Mouse (Mus musculus): ENCODE results near the gene Arhgef40.

Arhgef40 gene

DNA sequence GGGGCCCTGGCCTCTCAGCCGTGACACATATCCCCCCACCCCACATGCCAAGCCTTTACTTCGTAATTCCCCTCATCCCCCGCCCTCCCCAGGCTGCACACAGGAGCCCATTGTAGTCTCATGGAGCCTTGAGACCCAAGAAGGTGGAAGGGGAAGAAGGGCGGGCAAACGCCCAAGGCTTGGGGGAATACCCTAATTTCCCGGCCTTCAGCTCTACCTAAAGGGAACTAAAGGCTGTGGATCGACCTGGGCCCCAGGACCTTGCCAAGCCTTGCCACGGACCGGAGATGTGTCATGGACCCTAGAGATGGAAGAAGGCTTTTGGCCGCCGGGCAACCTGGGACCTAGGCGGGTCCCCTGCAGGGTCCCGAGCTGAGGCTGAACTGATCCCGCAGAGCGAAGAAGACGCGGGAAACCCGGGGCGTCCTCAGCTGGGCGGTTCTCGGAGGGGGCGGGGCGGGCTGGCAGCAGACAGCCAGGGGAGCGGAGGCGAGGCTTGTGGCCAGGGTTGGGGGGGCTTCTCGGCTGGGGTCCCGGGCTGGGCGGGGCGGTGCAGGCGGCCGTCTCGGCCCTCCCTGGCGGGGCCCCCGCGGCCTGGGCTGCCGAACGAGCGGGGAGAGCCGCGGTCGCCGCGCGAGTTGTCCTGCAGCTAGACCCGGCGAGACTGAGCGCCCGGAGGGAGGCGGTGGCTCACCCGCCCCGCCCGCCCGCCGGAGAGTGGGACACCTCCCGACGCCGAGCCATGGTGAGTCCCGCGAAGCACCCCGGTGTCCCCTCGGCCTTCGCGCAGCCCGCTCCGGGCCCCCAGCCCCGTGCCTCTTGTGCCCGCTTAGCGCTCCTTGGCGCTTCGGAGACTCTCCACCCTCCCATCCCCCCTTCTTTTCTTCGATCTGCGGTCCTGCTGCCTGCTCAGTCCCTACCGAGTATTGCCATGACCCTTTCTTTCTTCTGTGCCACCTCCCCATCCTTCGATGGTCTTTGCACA, at the start of gene Arhgef40:
TSS of gene Arhgef40 (plus strand) at position 473 of the 985 bp plus-strand sequence.
- 2% methylated on average over 72 of the region's 74 CpGs for WGBS

DNA sequence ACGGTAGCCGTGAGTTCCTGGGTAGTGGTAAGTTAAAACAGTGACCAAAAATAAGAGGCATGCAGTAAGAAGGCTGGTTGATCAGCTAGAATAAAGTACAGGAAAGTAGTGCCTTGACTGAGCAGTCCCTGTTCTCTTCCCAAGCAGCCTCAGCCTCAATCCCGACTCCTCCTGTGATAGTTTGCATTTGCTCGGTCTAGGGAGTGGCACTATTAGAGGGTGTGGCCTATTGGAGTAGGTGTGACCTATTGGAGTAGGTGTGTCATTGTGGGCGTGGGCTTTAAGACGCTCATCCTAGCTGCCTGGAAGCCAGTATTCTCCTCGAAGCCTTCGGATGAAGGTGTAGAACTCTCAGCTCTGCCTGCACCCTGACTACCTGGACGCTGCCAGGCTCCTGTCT, 45.5 kb upstream of the Arhgef40 start:
- 90% methylated on average over 9 of the region's 9 CpGs for WGBS

DNA sequence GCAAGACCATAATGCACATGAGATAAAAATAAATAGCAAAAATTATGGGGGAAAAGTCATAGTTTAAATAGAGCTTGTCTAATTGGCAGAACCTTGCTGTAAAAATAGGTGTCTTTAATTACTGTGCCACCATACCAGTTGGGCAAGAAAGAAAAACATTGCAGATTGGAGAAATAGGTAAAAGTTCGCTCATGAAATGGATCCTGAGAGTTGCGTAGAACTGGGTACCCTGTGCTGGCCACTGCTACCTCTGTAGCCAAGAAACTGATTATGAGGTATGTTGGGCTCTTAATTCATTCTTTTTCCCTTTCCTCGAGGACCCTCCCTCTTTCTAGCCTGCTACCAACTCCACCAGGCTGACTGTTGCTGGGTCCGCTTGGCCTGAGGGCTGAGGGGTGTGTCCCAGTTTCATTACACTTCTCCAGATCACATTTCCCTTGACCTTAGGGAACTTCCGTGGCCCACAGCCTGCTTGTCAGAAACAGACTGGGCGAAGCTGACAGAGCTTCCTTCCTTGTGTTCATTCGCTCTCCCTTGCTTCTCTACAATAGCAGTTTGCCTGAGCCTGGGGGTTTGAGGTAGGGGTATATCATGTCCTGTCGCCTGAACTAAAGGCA, 43.5 kb upstream of the Arhgef40 start:
- 52% methylated on average over 8 of the region's 8 CpGs for WGBS

DNA sequence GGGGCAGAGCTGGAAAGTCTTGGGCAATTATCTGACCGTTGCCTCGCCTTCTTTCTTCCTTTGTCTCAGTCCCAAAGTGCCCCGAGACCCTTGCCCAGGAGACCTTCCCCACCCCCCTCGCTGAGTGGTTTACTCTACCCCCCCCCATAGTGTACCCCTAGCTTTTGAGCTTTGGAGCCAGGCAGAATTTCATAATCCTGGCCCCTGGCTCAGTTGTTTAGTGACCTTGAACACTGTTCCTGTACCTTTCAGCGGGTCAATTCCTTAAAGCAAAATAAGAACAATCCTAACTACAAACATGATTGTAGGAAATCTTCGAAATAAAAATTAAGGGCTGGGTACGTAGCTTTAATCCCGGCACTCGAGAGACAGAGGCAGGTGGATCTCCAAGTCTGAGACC, 42.9 kb upstream of the Arhgef40 start:
- 70% methylated on average over 9 of the region's 9 CpGs for WGBS

DNA sequence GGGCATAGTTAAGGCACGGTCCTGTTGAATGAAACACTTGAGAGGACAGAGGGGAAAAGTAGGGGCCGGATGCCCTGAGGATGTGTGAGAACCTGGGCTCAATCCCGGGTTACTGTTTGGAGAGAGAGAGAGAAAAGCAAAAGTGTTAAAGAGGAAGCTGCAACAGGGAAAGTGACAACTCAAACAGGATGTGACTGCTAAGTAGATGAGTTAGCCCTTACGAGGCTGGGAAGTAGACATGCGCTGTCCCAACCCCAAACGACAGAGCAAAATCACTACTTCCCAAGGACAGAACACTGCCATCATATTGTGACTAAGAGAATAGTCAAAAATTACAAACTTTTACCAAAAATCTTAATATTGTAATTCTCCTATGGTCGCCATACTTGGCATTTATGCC, 42.3 kb upstream of the Arhgef40 start:
- 80% methylated on average over 7 of the region's 7 CpGs for WGBS

DNA sequence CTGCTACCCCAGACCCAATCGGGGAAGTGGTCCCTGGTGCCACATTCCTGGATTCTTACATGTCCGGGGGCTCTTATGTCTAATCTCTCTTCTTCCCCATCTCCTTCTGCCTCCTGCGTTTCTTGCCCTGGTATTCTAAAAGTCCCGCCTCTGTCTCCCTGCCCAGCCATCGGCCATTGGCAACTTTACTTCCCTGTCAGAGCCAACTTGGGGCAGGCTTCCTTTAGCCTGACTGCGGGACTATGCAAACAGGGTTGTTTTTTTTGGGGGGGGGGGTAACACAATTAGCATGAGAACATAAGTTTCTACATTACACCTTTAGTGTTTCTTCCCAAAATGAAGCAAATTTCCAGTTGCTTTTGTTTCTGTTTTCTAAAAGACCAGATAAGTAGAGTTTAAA, 41.2 kb upstream of the Arhgef40 start:
- 61% methylated on average over 6 of the region's 6 CpGs for WGBS

DNA sequence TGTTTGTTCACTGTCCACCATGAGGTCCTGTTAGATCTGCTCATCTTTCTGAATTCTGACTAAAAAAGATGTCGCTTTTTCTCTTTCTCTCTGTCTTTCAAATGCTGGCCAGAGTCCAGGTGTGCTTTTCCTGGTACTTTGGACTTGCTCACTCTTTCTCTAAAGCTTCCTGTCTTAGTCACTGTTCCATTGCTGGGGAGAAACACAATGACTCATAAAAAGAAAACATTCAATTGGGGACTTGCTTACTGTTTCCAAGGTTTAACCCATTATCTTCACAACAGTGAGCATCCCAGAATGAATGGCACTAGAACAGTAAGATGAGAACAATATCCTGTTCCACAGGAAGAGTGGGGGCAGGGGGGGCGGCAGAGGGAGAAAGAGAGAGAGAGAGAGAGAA, 24.2 kb upstream of the Arhgef40 start:
- 72% methylated on average over 2 of the region's 2 CpGs for WGBS

DNA sequence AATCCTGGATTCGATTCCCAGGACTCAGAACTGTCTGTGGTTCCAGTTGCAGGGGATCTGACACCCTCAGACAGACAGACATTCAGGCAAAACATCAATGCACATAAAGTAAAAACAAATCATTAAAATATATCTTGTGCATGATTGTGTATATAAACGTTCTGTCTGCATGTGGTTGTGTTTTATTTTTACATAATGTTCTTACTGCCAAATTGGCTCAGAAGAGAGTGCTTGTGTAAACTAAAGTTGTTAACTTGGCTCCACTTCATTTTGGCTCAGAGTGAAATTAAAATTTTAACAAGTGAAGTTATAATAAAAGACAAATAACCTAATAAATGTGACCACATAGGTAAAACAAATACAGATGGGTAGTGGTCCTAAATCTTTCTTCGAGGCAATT, 17.1 kb upstream of the Arhgef40 start:
- 51% methylated on average over 3 of the region's 3 CpGs for WGBS

DNA sequence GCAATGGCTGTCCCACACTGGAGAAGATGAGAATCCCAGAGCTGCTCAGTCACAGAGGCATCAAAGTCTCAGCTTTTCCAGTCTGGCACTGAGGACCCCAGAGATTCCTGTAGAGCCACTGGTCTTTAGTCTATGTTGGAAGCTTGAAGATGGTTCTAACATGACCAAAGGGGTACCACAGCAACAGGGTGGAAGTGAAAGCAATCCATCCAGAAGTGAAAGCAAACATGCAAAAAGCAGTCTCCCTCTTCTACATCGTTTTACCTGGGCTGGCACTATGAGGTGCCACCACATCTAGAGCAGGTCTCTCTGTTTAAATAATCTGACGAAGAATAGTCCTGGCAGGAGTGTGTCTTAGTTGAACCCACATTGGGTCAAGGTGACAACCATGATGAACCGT, 5.3 kb upstream of the Arhgef40 start:
- 94% methylated on average over 3 of the region's 3 CpGs for WGBS

DNA sequence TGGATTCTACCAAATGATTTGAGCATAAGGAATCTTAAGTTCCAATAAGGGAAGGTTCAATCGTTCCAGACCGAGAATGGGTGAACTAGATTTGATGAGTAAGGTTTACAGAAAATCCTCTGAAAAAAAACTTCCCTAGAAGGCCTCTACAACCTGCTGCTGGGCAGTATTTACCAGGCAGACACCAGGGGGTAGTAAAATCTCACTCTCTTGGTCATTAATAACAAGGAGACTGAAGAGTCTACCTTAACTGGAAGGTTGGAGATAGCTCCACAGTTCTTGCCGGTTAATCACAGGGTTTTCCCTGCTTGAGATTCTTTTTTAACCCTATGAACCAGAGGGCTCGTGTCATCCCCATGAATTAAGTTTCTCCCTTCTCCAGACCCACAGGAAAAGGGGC, 1.3 kb upstream of the Arhgef40 start:
- WGBS, result 79% methylated on average over 4 of the region's 4 CpGs

DNA sequence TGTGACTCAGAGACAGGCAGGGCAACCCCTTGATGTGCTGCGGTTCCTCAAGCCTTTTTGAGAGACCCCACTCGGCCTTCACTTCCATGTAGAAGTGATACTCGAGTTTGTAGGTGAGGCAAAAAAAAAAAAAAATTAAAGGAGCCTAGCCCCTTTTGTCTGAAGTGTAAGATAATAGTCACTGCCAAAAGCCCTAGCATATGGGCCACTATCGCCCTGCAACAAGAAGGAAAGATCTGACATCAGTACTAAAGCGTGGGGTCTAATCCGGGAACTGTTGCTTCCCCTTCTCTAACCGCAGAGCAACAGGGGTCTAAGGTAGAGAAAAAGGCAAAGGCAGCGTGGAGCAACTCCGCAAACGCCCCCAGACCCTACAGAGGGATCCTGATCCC, 668 bp upstream of the Arhgef40 start:
- WGBS, result 45% methylated on average over 10 of the region's 10 CpGs

DNA sequence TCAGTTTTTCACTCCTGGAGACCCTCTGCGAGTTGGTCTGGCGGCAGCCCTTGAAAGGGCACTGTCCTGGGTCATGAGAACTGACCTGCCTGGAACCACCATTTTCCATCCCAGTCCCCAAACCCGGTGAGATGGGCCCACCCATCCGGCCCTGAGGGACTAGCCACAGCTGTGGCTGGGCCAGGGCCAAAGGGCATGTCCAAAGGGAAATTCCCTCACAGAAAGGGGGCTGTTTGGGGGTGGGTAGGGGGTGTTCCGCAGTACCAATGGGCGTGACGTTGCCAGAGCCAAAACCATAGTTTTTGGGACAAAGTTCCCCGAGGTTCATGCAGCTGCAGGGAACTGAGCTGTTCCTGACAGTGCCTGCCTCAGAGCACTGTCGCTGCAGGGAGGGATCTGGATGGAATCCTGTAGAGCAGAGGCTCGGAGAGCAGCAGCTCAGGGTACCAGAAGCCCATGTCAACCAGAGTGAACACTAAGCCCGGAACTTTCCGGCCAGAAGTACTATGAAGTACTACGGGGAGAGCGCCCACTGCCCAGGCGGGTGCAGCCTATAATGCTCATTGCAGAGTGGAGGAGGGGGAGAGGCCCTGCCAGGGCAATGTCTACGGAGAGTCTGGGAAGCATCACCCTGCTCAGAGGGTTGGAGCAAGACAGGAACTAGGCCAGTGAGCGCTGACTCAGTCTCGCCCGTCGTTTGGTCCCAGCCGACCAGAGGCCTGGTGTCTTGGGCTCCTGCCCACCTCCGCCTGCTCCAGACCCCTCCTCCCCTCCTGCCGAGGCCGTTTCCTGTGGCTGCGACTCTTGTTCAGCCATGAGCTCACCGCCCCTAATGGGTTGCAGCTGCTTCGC, 1.0 kb downstream of the Arhgef40 start:
- 5% methylated on average over 27 of the region's 27 CpGs for WGBS

DNA sequence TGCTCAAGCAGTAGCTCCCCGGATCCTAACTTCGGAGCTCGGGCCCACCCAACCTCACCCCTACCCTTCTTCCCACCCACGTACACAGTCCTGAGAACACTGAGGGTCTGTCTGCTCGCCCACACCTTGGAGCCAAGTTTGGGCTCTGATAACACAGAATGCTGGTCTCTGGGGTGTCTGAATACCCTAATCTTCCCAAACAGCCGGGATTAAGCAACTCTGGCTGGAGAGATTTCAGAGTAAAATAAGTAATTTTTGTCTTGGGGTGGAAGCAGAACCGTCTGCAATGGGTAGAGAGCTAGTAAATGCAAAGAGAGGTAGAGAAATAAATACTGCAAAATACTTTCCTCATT, 1.6 kb downstream of the Arhgef40 start:
- 29% methylated on average over 7 of the region's 7 CpGs for WGBS

DNA sequence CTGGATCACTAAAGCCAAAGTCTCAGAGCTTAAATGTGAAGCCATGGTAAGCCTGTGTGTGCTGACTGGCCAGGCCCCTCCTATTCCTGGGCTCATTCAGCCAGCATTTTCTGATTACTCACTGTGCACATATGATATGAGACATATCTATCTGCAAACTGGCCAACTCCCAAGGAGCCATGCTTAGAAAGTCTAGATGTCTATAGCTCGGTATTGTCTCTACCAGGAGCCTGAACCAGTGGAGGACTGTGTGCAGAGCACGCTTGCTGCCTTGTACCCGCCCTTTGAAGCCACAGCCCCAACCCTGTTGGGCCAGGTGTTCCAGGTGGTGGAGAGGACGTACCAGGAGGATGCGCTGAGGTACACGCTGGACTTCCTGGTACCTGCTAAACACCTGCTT, 2.7 kb downstream of the Arhgef40 start:
- 90% methylated on average over 6 of the region's 6 CpGs for WGBS

DNA sequence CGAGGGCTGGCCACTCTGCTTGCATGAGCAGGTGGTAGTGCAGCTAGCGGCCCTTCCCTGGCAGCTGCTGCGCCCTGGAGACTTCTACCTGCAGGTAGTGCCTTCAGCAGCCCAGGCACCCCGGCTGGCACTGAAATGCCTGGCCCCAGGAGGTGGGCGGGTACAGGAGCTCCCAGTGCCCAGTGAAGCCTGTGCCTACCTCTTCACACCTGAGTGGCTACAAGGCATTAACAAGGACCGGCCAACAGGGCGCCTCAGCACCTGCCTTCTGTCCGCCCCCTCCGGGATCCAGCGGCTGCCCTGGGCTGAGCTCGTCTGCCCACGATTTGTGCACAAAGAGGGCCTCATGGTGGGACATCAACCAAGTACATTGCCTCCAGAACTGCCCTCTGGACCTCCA, 4.2 kb downstream of the Arhgef40 start:
- WGBS, result 84% methylated on average over 12 of the region's 12 CpGs

DNA sequence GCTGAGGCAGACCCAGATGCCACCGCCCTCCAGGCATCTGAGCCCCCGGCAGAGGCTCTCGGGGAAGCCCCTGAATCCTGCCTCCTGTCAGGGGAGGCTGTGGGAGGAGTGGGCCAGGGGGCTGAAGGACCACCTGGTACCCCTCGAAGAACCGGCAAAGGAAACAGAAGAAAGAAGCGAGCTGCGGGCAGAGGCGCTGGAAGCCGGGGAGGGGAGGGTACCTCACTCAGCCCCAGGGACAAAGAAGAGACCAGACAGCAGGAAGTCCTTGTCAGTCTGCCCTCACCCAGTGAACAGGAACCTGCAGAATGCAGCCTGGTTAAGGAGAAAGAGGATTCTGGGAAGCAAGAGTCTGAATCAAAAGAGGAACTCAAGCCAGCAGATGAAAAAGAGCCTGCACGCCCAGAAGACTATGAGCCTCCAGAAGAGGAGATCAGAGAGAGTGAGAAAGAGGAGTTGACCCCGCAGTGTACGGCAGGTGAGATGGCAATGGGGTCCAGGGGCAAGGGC, 5.0 kb downstream of the Arhgef40 start:
- 82% methylated on average over 12 of the region's 12 CpGs for WGBS

DNA sequence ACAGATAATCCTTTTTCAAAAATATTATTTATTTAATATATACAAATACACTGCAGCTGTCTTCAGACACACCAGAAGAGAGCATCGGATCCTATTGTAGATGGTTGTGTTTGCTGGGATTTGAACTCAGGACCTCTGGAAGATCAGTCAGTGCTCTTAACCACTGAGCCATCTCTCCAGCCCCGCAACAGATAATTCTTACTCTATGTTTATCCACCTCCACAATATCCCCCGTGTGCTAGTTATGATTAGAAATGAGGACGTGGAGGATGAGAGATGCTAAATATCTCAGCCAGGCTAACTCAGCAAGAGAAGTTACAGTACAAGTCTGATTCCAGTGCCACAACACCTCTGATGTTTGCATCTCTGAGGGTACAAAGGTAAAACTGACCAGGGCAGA, 9.9 kb downstream of the Arhgef40 start:
- 72% methylated on average over 4 of the region's 4 CpGs for WGBS

DNA sequence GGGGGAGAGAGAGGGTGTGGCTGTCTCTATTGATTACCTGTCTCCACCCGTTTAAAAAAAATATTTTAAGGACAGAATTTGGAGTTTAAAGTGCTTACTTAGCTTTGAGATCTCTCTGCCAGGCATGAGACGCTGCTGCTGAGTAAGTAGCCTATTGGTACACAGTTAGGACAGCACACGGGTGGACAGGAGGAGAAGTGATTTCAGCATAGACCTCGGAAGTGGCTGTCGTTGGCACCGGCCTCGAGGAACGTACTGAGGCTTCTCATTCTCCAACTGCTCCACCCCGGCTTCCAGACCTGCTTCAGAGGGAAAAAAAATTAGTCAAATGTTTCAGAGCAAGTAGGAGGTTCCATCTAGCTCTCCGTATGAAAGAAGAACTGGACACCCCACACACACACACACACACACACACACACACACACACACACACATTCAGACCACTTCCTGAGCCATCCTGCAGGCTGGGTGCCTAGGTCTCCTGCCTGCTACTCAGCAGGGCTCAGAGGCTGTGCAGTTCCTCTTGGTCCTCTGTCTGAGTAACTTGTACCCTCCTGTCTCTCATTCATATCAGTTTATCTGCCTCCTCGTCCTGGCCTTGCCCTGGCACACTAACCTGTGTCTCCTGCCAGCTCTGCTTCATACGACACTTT, 10.8 kb downstream of the Arhgef40 start:
- WGBS, result 62% methylated on average over 12 of the region's 12 CpGs

DNA sequence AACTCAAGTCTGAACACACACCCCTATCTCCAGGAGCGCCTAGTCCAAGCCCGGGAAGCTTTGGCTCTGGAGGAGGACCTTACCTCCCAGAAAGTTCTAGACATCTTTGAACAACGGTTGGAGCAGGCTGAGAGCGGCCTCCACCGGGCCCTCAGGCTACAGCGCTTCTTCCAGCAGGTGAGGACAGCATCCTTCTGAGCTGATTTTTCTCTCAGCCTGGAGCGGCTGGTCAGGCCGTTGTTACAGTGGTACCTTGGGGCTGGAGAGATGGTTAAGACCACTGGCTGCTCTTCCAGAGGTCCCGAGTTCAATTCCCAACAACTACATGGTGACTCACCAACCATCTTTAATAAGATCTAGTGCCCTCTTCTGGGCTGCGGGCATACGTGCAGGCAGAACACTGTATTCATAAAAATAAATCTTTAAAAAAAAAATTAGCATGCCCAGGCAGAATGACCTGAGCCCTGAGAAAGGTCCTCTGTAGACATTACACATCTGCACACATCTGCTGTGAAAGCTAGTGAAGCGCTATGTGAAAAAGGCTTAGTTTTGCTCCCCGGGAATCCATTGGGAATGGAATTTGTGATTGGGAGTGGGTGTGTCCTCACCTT, 11.8 kb downstream of the Arhgef40 start:
- 86% methylated on average over 13 of the region's 13 CpGs for WGBS

DNA sequence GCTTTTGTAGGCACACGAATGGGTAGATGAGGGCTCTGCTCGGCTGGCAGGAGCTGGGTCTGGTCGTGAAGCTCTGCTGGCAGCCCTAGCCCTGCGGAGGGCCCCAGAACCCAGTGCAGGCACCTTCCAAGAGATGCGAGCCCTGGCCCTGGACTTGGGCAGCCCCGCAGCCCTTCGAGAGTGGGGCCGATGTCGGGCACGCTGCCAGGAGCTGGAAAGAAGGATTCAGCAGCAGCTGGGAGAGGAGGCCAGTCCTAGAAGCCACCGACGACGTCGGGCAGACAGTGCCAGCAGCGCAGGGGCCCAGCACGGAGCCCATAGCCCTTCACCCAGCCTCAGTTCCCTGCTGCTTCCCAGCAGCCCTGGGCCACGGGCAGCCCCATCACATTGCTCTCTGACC, 12.3 kb downstream of the Arhgef40 start:
- WGBS, result 55% methylated on average over 17 of the region's 17 CpGs

DNA sequence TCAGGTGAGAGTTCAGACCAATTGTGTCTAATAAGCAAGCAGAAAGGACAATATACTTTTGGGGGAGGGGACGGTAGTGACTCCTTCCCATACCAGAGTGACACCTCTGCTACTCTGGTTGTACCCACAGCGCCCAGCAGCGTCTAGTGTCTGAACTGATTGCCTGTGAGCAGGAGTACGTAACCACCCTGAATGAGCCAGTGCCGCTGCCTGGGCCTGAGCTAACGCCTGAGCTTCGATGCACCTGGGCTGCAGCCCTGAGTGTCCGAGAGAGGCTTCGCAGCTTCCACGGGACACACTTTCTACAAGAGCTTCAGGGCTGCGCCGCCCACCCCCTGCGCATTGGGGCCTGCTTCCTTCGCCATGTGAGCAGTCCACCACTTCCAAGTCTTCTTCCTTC, 13.0 kb downstream of the Arhgef40 start:
- WGBS, result 95% methylated on average over 14 of the region's 14 CpGs

Data from cerebral cortex, adult 2 months (tissue).